Mouse (Mus musculus) layer of hippocampus, adult 9-11 months (tissue): ENCODE data around the gene Bpifb2.
"Not testable (repeated sequence)": the region's sequence is repeated elsewhere in the genome, so short reads cannot be mapped to it uniquely, and the experiment has no call there.

Experiments used
- DNase-seq: peaks from one replicate; pipeline ENCODE4 v3.0.0; 2022

Bpifb2 gene

GRCm38 (mm10) chr2:153874745-153875144, at the start of gene Bpifb2:
Bpifb2 (plus strand) TSS chr2:153875045.
- DNase-seq = no peak

- DNase-seq = not testable (repeated sequence)
These were observed 48.9 kb upstream of the Bpifb2 start for GRCm38 (mm10) chr2:153825900-153826299.

- DNase-seq = no peak
These were observed 47.5 kb upstream of the Bpifb2 start for GRCm38 (mm10) chr2:153827171-153827830.

- DNase-seq = no peak
These were observed 46.1 kb upstream of the Bpifb2 start for GRCm38 (mm10) chr2:153828704-153829103.

- no peak for DNase-seq
These were observed 41.6 kb upstream of the Bpifb2 start for GRCm38 (mm10) chr2:153833291-153833690.

GRCm38 (mm10) chr2:153842854-153843253, 32.0 kb upstream of the Bpifb2 start:
- no peak for DNase-seq

- no peak for DNase-seq
These were observed 26.5 kb upstream of the Bpifb2 start for GRCm38 (mm10) chr2:153848389-153848788.

GRCm38 (mm10) chr2:153850351-153851029, 24.4 kb upstream of the Bpifb2 start:
- DNase-seq = no peak

GRCm38 (mm10) chr2:153851030-153851360, 23.9 kb upstream of the Bpifb2 start:
- peak; percentile 46 for DNase-seq

- no peak for DNase-seq
These were observed 21.3 kb upstream of the Bpifb2 start for GRCm38 (mm10) chr2:153853544-153853943.

GRCm38 (mm10) chr2:153859581-153859980, 15.3 kb upstream of the Bpifb2 start:
- DNase-seq = no peak

- no peak for DNase-seq
These were observed 14.5 kb upstream of the Bpifb2 start for GRCm38 (mm10) chr2:153860315-153860714.

- DNase-seq = no peak
These were observed 14.1 kb upstream of the Bpifb2 start for GRCm38 (mm10) chr2:153860715-153861114.

- DNase-seq = no peak
These were observed 12.9 kb upstream of the Bpifb2 start for GRCm38 (mm10) chr2:153861960-153862359.

- DNase-seq = no peak
These were observed 3.9 kb upstream of the Bpifb2 start, which contains the start of gene Sun5 for GRCm38 (mm10) chr2:153870984-153871383. Sun5 (minus strand) TSS chr2:153871084.

- DNase-seq = no peak
These were observed 24.3 kb downstream of the Bpifb2 start for GRCm38 (mm10) chr2:153899111-153899510.

GRCm38 (mm10) chr2:153900088-153900487, 25.2 kb downstream of the Bpifb2 start, which contains the start of gene Bpifb6:
Bpifb6 (plus strand) TSS chr2:153900388.
- no peak for DNase-seq

- DNase-seq = no peak
These were observed 27.9 kb downstream of the Bpifb2 start for GRCm38 (mm10) chr2:153902726-153903125.

GRCm38 (mm10) chr2:153906626-153907025, 31.8 kb downstream of the Bpifb2 start:
- no peak for DNase-seq

GRCm38 (mm10) chr2:153914151-153914550, 39.3 kb downstream of the Bpifb2 start:
- DNase-seq = peak; percentile 43

- no peak for DNase-seq
These were observed 43.1 kb downstream of the Bpifb2 start, which contains the start of gene Bpifb3 for GRCm38 (mm10) chr2:153917930-153918329. Bpifb3 (plus strand) TSS chr2:153918230.

GRCm38 (mm10) chr2:153921246-153921645, 46.4 kb downstream of the Bpifb2 start:
- DNase-seq = peak; percentile 27

- DNase-seq = no peak
These were observed 55.1 kb downstream of the Bpifb2 start for GRCm38 (mm10) chr2:153929871-153930413.

GRCm38 (mm10) chr2:153931125-153931524, 56.3 kb downstream of the Bpifb2 start:
- DNase-seq = peak; percentile 31
